Mouse (Mus musculus) G1E (cell line): ENCODE results near the gene Cdc34. TPM values are rescaled to one million over a fixed set of nuclear protein-coding genes. Genes with fewer than 3 reads are reported as not detected.

Source experiments
- ATAC-seq: 2 replicates; pipeline ENCODE4 v1.8.0; 2016; ENCODE audit warnings: mild to moderate bottlenecking; ENCODE audit not compliant: insufficient number of reproducible peaks, poor library complexity, low FRiP score, severe bottlenecking; ENCODE audit errors: extremely low read depth
- DNase-seq: peaks from one replicate; pipeline ENCODE4 v3.0.0; 2012; ENCODE audit warnings: low spot score
- H3K27me3 ChIP-seq: 2 replicates; pipeline ENCODE4 v1.6.1; 2012; ENCODE audit warnings: mild to moderate bottlenecking, low read length, inconsistent platforms; ENCODE audit not compliant: insufficient read depth
- H3K36me3 ChIP-seq: replicated peaks from 2 replicates; pipeline ENCODE3; 2012; ENCODE audit warnings: mild to moderate bottlenecking, inconsistent platforms
- H3K4me1 ChIP-seq: 2 replicates; pipeline ENCODE4 v1.6.1; 2012; ENCODE audit warnings: low read depth, low read length, inconsistent platforms, mixed read lengths; ENCODE audit not compliant: insufficient read depth
- H3K4me3 ChIP-seq: 2 replicates; pipeline ENCODE4 v1.5.1; 2012; ENCODE audit warnings: low read depth, mild to moderate bottlenecking, inconsistent platforms, low read length, moderate library complexity, mixed read lengths
- H3K9me3 ChIP-seq: replicated peaks from 2 replicates; pipeline ENCODE4 v1.6.1; 2012; ENCODE audit warnings: inconsistent platforms
- CTCF ChIP-seq: IDR thresholded peaks from 2 replicates; pipeline ENCODE4 v1.5.1; 2012; ENCODE audit warnings: low read depth, low read length, inconsistent platforms, mixed read lengths
- GATA1 ChIP-seq: IDR thresholded peaks from 2 replicates; pipeline ENCODE4 v1.6.1; 2012; ENCODE audit warnings: borderline replicate concordance, low read length, inconsistent platforms, mixed read lengths
- GATA2 ChIP-seq: IDR thresholded peaks from 2 replicates; pipeline ENCODE4 v1.6.1; 2012; ENCODE audit warnings: low read depth, low read length, inconsistent platforms, borderline replicate concordance
- POLR2AphosphoS5 ChIP-seq: IDR thresholded peaks from 2 replicates; pipeline ENCODE4 v1.6.1; 2012; ENCODE audit warnings: low read depth, low read length, inconsistent platforms; ENCODE audit not compliant: insufficient replicate concordance
- TAL1 ChIP-seq: conservative IDR thresholded peaks from 2 replicates; pipeline ENCODE4 v1.6.1; 2012; ENCODE audit warnings: low read depth, low read length, inconsistent platforms, mixed read lengths
- polyA plus RNA-seq: library from polyadenylated mRNA; stranded (reverse); fragments of >175 nt; gene quantifications from 2 replicates; pipeline ENCODE4 v1.2.3, GENCODE M21; 2012
- total RNA-seq, 2 experiments: library from RNA; stranded (forward) in 1 of 2; stranded (reverse) in 1 of 2; fragments of 200-1000 nt in 1 of 2; fragments of >200 nt in 1 of 2; fragmentation: Nextera tagmentation in 1 of 2; gene quantifications; 2 replicates each; pipeline ENCODE4 v1.2.3; 2014 to 2017

The Cdc34 gene
- total and polyA plus RNA-seq, 3 experiments: 86.7 to 492 (median 136) TPM

GRCm38 (mm10) chr10:79703541-79703940, 21.5 kb downstream of the Cdc34 start:
- no peak for DNase-seq
- H3K4me3 ChIP-seq: peak overlapping the region; percentile 84; the same call in 1 of the 2 replicates
- no peak for ATAC-seq
- H3K27me3 ChIP-seq: peaks cover 9% of the 10 kb centered on the region; the same call in 1 of the 2 replicates
- no peak for TF ChIP-seq TAL1
- no peak for TF ChIP-seq GATA1
- no peak for TF ChIP-seq POLR2AphosphoS5
- TF ChIP-seq GATA2: no peak
- H3K4me1 ChIP-seq: peaks cover 46% of the 10 kb centered on the region
- no peaks in the 10 kb centered on the region for H3K9me3 ChIP-seq
- peaks cover 37% of the 10 kb centered on the region for H3K36me3 ChIP-seq

- ATAC-seq: peak; percentile 72
- H3K4me1 ChIP-seq: peaks cover 54% of the 10 kb centered on the region
- peaks cover 6% of the 10 kb centered on the region; the same call in 1 of the 2 replicates for H3K27me3 ChIP-seq
- peak; percentile 98 for DNase-seq
- TF ChIP-seq CTCF (no peak), TAL1 (no peak), GATA2 (no peak), GATA1 (no peak), POLR2AphosphoS5 (no peak)
- peaks cover 44% of the 10 kb centered on the region for H3K36me3 ChIP-seq
- H3K4me3 ChIP-seq: peak within 1 kb of the TSS; percentile 84
- no peaks in the 10 kb centered on the region for H3K9me3 ChIP-seq
These were observed 22.3 kb downstream of the Cdc34 start, which contains the start of gene Bsg for GRCm38 (mm10) chr10:79704065-79704969. Bsg (plus strand) TSS chr10:79704491.

DNA sequence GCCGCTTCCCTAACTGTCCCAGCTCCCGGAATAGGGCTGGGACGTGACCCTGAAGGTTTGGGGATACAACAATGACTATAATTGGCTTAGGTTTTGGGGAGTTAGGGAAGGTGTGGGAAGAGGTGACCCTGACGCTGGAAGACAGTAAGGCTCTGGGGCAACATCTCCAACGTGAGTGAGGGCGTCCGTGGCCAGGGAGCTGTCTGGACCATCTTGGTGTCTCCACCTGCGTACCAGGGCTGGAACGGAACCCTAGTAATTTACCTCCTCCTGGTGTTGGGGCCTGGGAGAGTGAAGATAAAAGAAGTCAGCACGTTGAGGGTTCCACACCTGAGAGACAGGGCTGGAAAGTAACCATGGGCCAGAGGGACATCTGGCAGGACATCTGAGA, 23.0 kb downstream of the Cdc34 start:
- Histone ChIP-seq H3K36me3 (peaks cover 51% of the 10 kb centered on the region), H3K4me1 (peaks cover 60% of the 10 kb centered on the region), H3K27me3 (0 out of 2 replicates have a peak, but pooled peaks cover 2% of the 10 kb centered on the region), H3K4me3 (peak overlapping the region; percentile 84), H3K9me3 (no peaks in the 10 kb centered on the region)
- DNase-seq: no peak
- TF ChIP-seq GATA1: no peak
- ATAC-seq: no peak

- DNase-seq: peak; percentile 88
- no peaks in the 10 kb centered on the region for H3K9me3 ChIP-seq
- peaks cover 61% of the 10 kb centered on the region for H3K36me3 ChIP-seq
- H3K27me3 ChIP-seq: no peaks in the 10 kb centered on the region
- TF ChIP-seq TAL1: peak; percentile 98
- no peak for TF ChIP-seq GATA2
- H3K4me1 ChIP-seq: peaks cover 70% of the 10 kb centered on the region
- peak; percentile 87 for ATAC-seq
- peak overlapping the region; percentile 84 for H3K4me3 ChIP-seq
These were observed 24.0 kb downstream of the Cdc34 start for GRCm38 (mm10) chr10:79705951-79706350.

GRCm38 (mm10) chr10:79706406-79707094, 24.6 kb downstream of the Cdc34 start:
- Histone ChIP-seq H3K36me3 (peaks cover 67% of the 10 kb centered on the region), H3K4me3 (peak overlapping the region; percentile 84), H3K4me1 (peaks cover 72% of the 10 kb centered on the region), H3K27me3 (no peaks in the 10 kb centered on the region), H3K9me3 (no peaks in the 10 kb centered on the region)
- DNase-seq (no peak), ATAC-seq (no peak)
- TF ChIP-seq TAL1 (no peak), CTCF (no peak), GATA1 (no peak), POLR2AphosphoS5 (no peak), GATA2 (no peak)

DNA sequence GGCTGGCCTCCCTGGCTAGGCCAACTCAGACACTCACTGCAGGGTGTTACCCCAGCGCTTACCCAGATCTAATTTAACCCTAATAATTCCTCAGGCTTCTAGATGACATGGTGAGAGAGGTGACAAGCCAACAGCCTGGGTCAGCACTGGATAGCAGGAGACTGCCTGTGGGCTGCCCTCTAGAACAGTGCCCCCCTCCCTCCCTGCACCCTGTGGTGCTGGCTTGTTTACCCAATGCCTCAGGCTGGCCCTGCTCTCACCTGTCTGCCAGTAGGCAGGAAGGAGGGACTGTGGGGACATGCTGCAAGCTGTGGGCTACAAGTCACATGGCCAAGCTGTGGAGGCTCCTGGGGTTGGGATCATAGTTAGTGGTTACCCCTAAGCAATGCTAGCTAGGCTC, 25.2 kb downstream of the Cdc34 start:
- Histone ChIP-seq H3K4me3 (peak overlapping the region; percentile 84), H3K4me1 (peaks cover 79% of the 10 kb centered on the region), H3K27me3 (no peaks in the 10 kb centered on the region), H3K9me3 (no peaks in the 10 kb centered on the region), H3K36me3 (peaks cover 73% of the 10 kb centered on the region)
- TF ChIP-seq CTCF (no peak), GATA2 (no peak), GATA1 (no peak), POLR2AphosphoS5 (no peak), TAL1 (no peak)
- DNase-seq (no peak), ATAC-seq (no peak)
